Mouse (Mus musculus): ENCODE measurements at regions not wholly inside any gene's neighbourhood (a gene's known extent, or its start where the extent isn't known, plus 50 kb on each side); places are given as distances from the start of the nearest gene placed in this dataset.

DNA sequence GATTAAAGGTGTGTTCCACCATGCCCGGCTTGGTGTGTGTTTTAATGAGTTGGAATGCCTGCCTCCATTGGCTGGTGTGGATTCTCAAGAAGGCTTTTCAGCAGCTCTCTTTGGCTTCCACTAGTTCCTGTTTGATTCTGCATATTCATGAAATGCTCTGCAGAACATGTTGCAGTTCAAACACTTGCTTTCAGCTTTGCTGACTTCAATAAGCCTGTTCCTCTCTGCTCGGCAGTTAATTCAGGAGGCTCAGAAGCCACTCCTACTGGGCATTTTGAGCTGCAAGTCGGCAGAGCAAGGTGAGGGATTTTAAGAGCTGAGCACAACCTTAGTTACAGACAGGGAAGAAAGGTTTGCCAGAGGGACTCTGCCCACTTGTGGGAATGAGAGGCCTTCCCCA, 153.1 kb upstream of the Ercc4 start:
- TF ChIP-seq POLR2A (IDR thresholded peaks at IDR 0.05; ENCODE audit: control insufficient read depth, low read depth, low read length), result no peak
- TF ChIP-seq CTCF (IDR thresholded peaks at IDR 0.05; ENCODE audit: control insufficient read depth, insufficient read depth, insufficient replicate concordance, low read depth, low read length), result no peak
